Mouse (Mus musculus) stomach, embryonic 16.5 days (tissue): Measurements from ENCODE around the gene Trpm3. TPM values are rescaled to one million over a fixed set of nuclear protein-coding genes. Genes with fewer than 3 reads are reported as not detected.

Experiments
- ATAC-seq: fragments of 200-750 bp; cut with Nextera tagmentation; 2 replicates; pipeline ENCODE4 v1.8.0; 2017; ENCODE audit warnings: moderate number of reproducible peaks, moderate TSS enrichment; ENCODE audit not compliant: insufficient read depth, low FRiP score
- H3K27ac ChIP-seq: fragments of 300-500 bp; sonication (generic); 2 replicates; pipeline ENCODE4 v1.5.1; 2014; ENCODE audit warnings: low read length
- H3K27me3 ChIP-seq: fragments of 300-500 bp; sonication (generic); 2 replicates; pipeline ENCODE4 v1.6.1; 2014; ENCODE audit warnings: low read length, control low read depth, mixed read lengths; ENCODE audit not compliant: control insufficient read depth, insufficient read depth
- H3K36me3 ChIP-seq: fragments of 300-500 bp; sonication (generic); 2 replicates; pipeline ENCODE4 v1.6.1; 2014; ENCODE audit warnings: low read length; ENCODE audit not compliant: control insufficient read depth, insufficient read depth
- H3K4me1 ChIP-seq: fragments of 300-500 bp; sonication (generic); 2 replicates; pipeline ENCODE4 v1.6.1; 2014; ENCODE audit warnings: low read length, control low read depth, mixed read lengths; ENCODE audit not compliant: control insufficient read depth, insufficient read depth
- H3K4me2 ChIP-seq: fragments of 300-500 bp; sonication (generic); 2 replicates; pipeline ENCODE4 v1.6.1; 2014; ENCODE audit warnings: low read depth, low read length, mixed read lengths
- H3K4me3 ChIP-seq: fragments of 300-500 bp; sonication (generic); replicated peaks from 2 replicates; pipeline ENCODE4 v1.5.1; 2014; ENCODE audit warnings: mild to moderate bottlenecking, low read length
- H3K9ac ChIP-seq: fragments of 300-500 bp; sonication (generic); 2 replicates; pipeline ENCODE4 v1.6.1; 2014; ENCODE audit warnings: low read length
- H3K9me3 ChIP-seq: fragments of 300-500 bp; sonication (generic); replicated peaks from 2 replicates; pipeline ENCODE4 v1.6.1; 2016; ENCODE audit warnings: low read length, control low read depth; ENCODE audit not compliant: control insufficient read depth
- WGBS: fragments of 180-500 bp; shearing (Covaris S2); extraction: QIAGEN DNeasy Blood & Tissue Kit; methylation state at CpG from one replicate; pipeline ENCODE4 v1.1.7; 2014; 5-methylcytosine and 5-hydroxymethylcytosine counted together
- polyA plus RNA-seq: library from polyadenylated mRNA; unstranded; fragments of >200 nt; fragmentation: Nextera tagmentation; extraction: Ambion mirVana; gene quantifications from 2 replicates; pipeline ENCODE4 v1.2.1, GENCODE M21; 2015

Gene Trpm3
- polyA plus RNA-seq, 1 experiment from 2014 or later = 1.0 TPM

DNA sequence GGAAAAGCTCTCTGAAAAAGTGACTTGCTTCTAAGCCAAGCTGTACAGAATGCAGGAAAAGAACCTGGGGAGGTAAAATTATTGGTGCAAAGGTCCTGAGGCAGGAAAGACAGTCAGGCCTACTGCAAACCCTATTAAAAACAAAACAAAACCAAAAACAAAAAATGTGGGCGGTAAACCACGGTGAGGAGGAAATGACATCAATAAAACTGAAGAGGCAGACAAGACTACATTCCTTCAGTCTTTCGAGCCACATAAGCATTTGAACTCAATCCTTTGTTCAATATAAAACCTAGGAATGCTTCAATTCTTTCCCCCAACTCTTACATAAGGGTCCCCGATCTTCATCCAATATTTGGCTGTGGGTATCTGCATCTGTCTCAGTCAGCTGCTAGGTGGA, 814.3 kb downstream of the Trpm3 start:
- Histone ChIP-seq H3K4me3 (no peak overlapping the region), H3K27ac (no peak overlapping the region), H3K36me3 (no peaks in the 10 kb centered on the region), H3K9ac (no peak overlapping the region), H3K9me3 (no peaks in the 10 kb centered on the region), H3K4me1 (no peaks in the 10 kb centered on the region), H3K27me3 (no peaks in the 10 kb centered on the region), H3K4me2 (no peak overlapping the region)
- no peak for ATAC-seq
- 81% methylated on average over 4 of the region's 4 CpGs for WGBS

DNA sequence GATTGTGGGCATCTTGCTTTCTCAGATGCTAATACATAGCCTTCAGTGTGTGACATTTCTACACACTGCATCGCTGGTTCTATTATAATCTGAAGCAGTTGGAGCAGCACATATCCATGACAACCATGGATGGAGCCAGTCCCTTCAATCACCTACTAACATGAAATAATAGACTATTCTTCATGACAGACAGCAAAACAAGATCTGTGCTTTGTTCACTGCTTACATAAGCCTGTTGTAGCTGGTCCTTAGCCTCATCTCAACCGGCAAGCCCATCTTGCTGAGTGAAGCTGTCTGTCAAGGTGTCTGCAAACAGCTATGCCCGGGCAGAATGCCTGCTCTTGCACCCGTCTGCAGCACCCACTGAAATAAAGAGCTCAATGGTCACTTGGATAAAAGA, 819.6 kb downstream of the Trpm3 start:
- 72% methylated on average over 4 of the region's 4 CpGs for WGBS
- H3K27ac ChIP-seq = no peak overlapping the region
- ATAC-seq = no peak

DNA sequence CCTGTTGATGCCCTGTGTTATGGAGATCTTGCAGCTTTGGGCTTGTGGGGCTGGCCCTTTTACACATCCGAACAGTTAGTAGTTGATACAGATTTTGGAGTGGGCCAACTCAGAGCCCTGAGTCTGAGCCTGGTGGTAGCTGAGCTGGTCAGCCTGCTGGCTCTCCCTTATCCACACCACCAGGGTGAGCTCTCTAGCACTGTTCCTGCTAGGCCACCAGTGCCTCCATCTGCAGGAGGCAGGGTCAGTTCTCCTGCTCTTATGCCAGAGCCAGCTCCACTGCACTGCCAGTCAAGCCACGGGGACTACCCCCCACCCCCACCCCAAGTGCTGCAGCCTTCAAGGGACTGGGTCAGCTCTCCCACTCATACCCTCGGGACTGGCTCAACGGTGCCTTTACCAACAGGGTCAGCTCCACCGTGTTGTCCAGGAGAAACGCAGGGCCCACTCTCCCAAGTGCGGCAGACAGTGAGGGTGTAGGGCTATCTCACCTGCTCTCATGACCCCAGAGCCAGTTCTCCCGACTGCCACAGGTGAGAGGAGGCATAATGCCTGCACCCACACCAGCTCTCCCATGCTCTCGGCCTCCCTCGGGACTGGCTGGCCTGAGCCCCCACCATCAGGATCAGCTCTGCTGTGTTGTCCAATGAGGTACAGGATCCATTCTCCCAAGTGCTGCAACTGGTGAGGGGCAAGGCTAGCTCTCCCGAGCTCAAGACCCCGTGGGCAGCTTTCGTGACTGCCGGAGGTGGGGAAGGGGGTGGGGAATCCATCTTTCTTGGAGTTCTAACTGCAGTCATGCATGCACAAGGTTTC, 821.8 kb downstream of the Trpm3 start:
- Histone ChIP-seq H3K4me2 (no peak overlapping the region), H3K27me3 (no peaks in the 10 kb centered on the region), H3K9me3 (no peaks in the 10 kb centered on the region), H3K36me3 (no peaks in the 10 kb centered on the region), H3K4me1 (no peaks in the 10 kb centered on the region), H3K4me3 (no peak overlapping the region), H3K9ac (no peak overlapping the region), H3K27ac (no peak overlapping the region)
- no peak for ATAC-seq
- WGBS = 68% methylated on average over 14 of the region's 14 CpGs

More for the DNA sequence above, 819.6 kb downstream of the Trpm3 start:
- Histone ChIP-seq H3K36me3 (no peaks in the 10 kb centered on the region), H3K4me1 (no peaks in the 10 kb centered on the region), H3K9ac (no peak overlapping the region), H3K27me3 (no peaks in the 10 kb centered on the region), H3K4me3 (no peak overlapping the region), H3K9me3 (no peaks in the 10 kb centered on the region), H3K4me2 (no peak overlapping the region)

DNA sequence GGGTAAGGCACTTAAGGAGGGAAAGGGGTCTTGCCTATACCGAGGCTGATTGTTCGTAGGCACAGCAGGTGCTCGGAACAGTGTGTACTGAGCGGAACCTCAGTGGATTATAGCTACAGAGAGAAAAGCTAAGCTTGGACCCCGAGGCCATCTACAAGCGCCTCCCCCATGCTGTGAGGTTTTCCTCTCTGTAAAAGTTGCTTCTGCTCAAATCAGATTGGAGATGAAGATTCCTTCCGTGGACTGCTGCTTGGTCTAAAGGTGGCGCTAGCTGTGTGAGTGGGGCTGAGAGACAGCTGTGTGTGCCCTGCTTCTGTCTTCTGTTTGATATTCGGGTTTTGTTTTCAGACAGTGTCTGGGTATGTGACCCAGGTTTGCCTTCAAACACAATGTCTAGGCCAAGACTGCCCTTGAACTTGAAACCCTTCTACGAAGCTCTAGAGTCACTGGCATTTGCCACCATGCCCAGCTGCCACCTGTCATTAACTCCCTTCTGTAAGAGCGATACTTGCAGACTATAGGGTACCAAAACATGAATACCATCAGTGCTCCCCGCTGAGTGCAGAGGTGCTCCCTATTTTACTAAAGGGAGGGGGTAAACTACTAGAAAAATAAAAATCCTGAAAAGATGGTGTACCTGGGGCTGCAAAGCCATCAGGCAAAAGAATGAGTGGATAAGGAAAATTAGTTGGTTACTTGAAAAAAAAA, 823.3 kb downstream of the Trpm3 start:
- Histone ChIP-seq H3K36me3 (no peaks in the 10 kb centered on the region), H3K27ac (no peak overlapping the region), H3K9me3 (no peaks in the 10 kb centered on the region), H3K4me2 (no peak overlapping the region), H3K27me3 (no peaks in the 10 kb centered on the region), H3K9ac (no peak overlapping the region), H3K4me1 (no peaks in the 10 kb centered on the region), H3K4me3 (no peak overlapping the region)
- ATAC-seq = no peak
- 65% methylated on average over 12 of the region's 12 CpGs for WGBS

DNA sequence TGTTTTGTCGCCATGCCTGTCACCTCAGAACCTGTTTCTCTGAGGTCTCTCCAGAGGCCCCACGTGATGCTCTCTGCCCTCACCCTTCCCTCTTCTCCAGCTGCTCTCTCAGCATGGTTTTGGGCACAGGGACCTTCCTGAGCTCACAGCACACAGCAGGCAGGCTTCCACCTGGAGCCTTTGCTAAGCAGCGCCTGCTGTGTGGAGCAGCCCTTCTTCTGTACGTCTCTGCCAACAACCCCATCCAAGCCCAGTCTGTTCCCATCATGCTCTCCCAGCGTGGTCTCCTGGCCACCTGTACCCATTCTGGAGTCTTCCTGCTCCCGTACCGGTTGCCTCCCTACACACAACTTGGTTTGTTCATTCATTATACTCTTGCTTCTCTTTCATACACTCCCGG, 823.9 kb downstream of the Trpm3 start:
- WGBS = 48% methylated on average over 8 of the region's 8 CpGs
- no peak overlapping the region for H3K9ac ChIP-seq
- H3K36me3 ChIP-seq = no peaks in the 10 kb centered on the region
- no peaks in the 10 kb centered on the region for H3K4me1 ChIP-seq
- H3K27me3 ChIP-seq = no peaks in the 10 kb centered on the region
- no peak overlapping the region for H3K4me3 ChIP-seq
- H3K27ac ChIP-seq = no peak overlapping the region
- no peak for ATAC-seq
- no peaks in the 10 kb centered on the region for H3K9me3 ChIP-seq
- no peak overlapping the region for H3K4me2 ChIP-seq

DNA sequence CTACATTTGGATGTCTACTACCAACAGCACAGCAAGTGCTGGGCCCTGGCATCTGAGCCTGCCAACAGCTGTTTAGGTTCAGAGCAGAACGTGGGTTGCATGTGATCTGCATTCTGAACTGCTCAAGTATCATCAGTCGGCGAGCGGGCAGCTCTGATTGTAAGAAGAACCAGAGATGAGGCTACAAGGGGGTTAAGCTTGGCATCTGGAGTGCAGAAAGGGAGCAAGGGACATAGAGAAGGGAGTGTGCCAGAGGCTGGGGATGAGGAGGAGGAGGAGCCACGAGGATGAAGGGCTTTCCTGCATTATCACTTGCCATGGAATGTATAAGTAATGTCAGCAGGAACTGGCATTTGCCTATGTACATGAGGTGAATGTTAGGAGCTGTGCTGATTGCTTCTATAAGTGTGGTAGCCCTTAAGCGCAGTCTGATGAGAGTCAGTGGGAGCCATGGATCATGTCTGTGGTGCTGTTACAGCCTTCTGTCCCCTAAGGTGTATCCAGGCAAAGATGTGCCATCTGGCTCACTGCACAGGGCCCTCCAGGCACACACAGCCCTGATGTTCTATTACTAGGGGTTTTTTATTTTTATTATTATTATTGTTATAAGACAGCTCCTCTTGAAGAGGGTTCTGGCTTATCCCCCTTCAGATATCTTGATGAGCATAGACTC, 825.0 kb downstream of the Trpm3 start:
- WGBS = 77% methylated on average over 6 of the region's 6 CpGs
- Histone ChIP-seq H3K27me3 (no peaks in the 10 kb centered on the region), H3K9ac (no peak overlapping the region), H3K4me1 (no peaks in the 10 kb centered on the region), H3K4me3 (no peak overlapping the region), H3K36me3 (no peaks in the 10 kb centered on the region), H3K27ac (no peak overlapping the region), H3K9me3 (no peaks in the 10 kb centered on the region), H3K4me2 (no peak overlapping the region)
- no peak for ATAC-seq

DNA sequence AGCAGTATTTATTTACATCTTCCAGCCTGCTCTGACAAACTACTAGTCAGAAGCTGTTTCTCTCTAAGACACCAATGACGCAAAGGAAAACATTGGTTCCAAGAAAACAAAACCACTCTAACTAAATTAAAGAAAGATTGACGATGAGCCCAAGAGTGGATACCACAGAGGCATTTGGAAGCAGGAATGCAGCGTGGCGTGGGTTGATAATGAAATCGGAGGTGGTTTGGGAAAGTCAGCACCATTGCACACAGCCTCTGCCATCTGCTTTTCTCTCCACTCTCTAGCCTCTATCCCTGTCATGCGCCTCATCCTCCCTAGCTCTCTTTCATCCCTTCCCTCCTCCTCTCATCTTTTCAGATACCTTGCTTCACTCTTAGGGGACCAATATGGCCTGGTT, 826.6 kb downstream of the Trpm3 start:
- Histone ChIP-seq H3K9ac (no peak overlapping the region), H3K4me3 (no peak overlapping the region), H3K36me3 (no peaks in the 10 kb centered on the region), H3K27me3 (no peaks in the 10 kb centered on the region), H3K9me3 (no peaks in the 10 kb centered on the region), H3K4me1 (no peaks in the 10 kb centered on the region), H3K4me2 (no peak overlapping the region), H3K27ac (no peak overlapping the region)
- ATAC-seq = no peak
- WGBS = 64% methylated on average over 6 of the region's 6 CpGs

DNA sequence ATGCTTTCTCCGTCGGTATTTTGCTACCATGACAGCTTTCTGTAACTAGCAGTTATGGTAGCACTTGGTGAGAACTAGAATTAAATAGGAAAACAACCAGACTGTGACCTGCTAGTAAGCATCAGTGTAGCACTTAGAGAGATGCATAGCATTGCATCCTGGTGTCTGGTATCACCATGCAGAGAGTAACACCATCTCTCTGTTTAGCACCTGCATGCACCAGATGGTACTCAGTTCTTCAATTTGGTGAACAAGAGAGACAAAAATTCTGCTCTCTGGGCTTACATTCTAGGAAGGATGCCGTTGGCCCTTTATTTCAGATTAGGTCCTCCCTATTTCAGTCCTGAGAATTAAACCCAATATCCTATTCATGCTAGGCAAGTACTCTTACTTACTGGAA, 834.4 kb downstream of the Trpm3 start:
- ATAC-seq = no peak

DNA sequence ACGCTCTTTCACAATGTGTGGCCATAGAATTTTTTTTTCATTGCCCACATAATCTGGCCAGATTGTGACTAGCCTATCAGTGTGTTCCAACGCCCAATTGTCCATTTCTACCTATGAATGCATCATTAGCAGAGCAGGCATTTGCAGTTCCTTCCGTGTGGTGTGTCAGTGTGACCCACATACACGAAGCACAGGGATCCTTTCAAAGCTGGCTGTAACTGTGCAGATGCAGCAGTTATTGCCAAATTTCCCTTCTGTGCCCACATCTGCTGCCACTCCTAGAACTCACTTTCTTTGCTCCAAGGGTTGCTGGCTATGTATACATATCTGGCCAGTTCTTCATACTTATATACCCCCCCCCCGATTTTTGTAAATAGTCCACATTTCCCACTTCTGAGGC, 834.9 kb downstream of the Trpm3 start:
- no peaks in the 10 kb centered on the region for H3K9me3 ChIP-seq
- H3K4me1 ChIP-seq = no peaks in the 10 kb centered on the region
- WGBS = 89% methylated on average over 5 of the region's 5 CpGs
- no peaks in the 10 kb centered on the region for H3K36me3 ChIP-seq
- no peak overlapping the region for H3K27ac ChIP-seq
- H3K4me3 ChIP-seq = no peak overlapping the region
- H3K9ac ChIP-seq = no peak overlapping the region
- no peak overlapping the region for H3K4me2 ChIP-seq
- H3K27me3 ChIP-seq = no peaks in the 10 kb centered on the region
- ATAC-seq = no peak

More for the DNA sequence above, 834.4 kb downstream of the Trpm3 start:
- no peaks in the 10 kb centered on the region for H3K27me3 ChIP-seq
- WGBS = 94% methylated on average over 3 of the region's 3 CpGs
- H3K9me3 ChIP-seq = no peaks in the 10 kb centered on the region
- H3K36me3 ChIP-seq = no peaks in the 10 kb centered on the region
- H3K4me1 ChIP-seq = no peaks in the 10 kb centered on the region
- H3K9ac ChIP-seq = no peak overlapping the region
- H3K27ac ChIP-seq = no peak overlapping the region
- H3K4me2 ChIP-seq = no peak overlapping the region
- H3K4me3 ChIP-seq = no peak overlapping the region
